Mouse (Mus musculus): ENCODE measurements around the gene Hmox2. TPM values are rescaled to one million over a fixed set of nuclear protein-coding genes. Genes with fewer than 3 reads are reported as not detected.
"Not testable (repeated sequence)": the region's sequence is repeated elsewhere in the genome, so short reads cannot be mapped to it uniquely, and the experiment has no call there.

The Hmox2 gene
- total RNA-seq, 2 experiments from 2014 or later: 76.1 to 79.1 TPM

GRCm38 (mm10) chr16:4727526-4727925 lies 1.4 kb downstream of the Hmox2 start:
- no peak for DNase-seq (ENCODE audit: extremely low spot score in 1 of 2, low spot score in 2 of 2)
- no peak for TF ChIP-seq CTCF (IDR thresholded peaks at IDR 0.05)
- peak overlapping the region; percentile 8; the same call in 1 of the 2 replicates for H3K27ac ChIP-seq
- intact Hi-C loops (cut with DNase I): loop anchor here (2.0 kb wide), 1 partner anchor 61 kb away; no protein-coding TSS in a partner anchor
- peak overlapping the region; percentile 99 for H3K4me3 ChIP-seq

DNA sequence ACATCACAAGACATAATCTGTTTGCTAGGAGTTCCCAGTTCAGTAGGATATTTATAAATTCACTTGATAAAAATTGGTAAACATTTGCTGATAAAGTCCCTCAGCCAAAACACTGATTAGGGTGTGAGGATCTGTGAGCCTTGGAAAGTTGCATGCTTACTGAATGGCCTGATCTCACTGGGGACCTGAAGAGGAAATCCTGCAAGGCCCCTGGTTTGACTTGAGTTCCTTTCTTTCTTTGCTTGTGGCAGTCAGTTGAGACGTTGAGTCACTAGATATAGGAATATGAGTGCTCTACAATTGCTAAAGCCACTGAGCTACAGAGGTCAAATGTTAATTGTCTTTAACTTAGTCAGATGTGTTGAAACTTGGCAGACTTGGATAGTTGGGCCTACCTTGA lies 1.8 kb downstream of the Hmox2 start:
- no peak for TF ChIP-seq CTCF (IDR thresholded peaks at IDR 0.05)
- H3K4me3 ChIP-seq: no peak overlapping the region
- no peak overlapping the region for H3K27ac ChIP-seq
- no peak for DNase-seq (ENCODE audit: extremely low spot score in 1 of 2, low spot score in 2 of 2)
- intact Hi-C loops (cut with DNase I): loop anchor here (2.0 kb wide), 1 partner anchor 61 kb away; no protein-coding TSS in a partner anchor

GRCm38 (mm10) chr16:4730776-4731358 lies 4.7 kb downstream of the Hmox2 start:
- H3K4me3 ChIP-seq: no peak overlapping the region
- intact Hi-C loops (cut with DNase I): no loop called here
- no peak for TF ChIP-seq CTCF (IDR thresholded peaks at IDR 0.05)
- no peak overlapping the region for H3K27ac ChIP-seq
- DNase-seq (ENCODE audit: extremely low spot score in 1 of 2, low spot score in 2 of 2): no peak

- no peak for DNase-seq (ENCODE audit: extremely low spot score in 1 of 2, low spot score in 2 of 2)
- intact Hi-C loops (cut with DNase I): no loop called here
- no peak for TF ChIP-seq CTCF (IDR thresholded peaks at IDR 0.05)
- no peak overlapping the region for H3K4me3 ChIP-seq
- no peak overlapping the region for H3K27ac ChIP-seq
Observed at GRCm38 (mm10) chr16:4736262-4736661, 10.1 kb downstream of the Hmox2 start.

DNA sequence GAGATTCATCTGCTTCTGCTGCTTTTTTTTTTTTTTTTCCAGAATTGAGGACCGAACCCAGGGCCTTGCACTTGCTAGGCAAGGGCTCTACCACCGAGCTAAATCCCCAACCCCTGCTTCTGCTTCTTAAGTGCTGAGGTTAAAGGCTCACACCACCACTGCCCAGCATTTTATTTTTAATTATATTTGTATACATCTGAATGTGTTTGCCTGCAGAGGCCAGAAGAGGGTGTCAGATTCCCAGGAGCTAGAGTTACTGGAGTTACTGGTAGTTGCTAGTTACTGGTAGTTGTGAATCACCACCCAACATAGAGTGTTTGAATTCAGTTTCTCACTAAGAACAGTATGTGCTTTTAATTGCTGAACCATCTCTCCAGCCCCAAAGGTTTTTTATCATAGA lies 13.8 kb downstream of the Hmox2 start:
- intact Hi-C loops (cut with DNase I): no loop called here
- Histone ChIP-seq H3K27ac (no peak overlapping the region), H3K4me3 (no peak overlapping the region)
- no peak; the same call in 1 of the 2 replicates for TF ChIP-seq CTCF (IDR thresholded peaks at IDR 0.05)
- DNase-seq (ENCODE audit: extremely low spot score in 1 of 2, low spot score in 2 of 2): no peak

GRCm38 (mm10) chr16:4742186-4742585 lies 16.0 kb downstream of the Hmox2 start:
- no peak for DNase-seq (ENCODE audit: extremely low spot score in 1 of 2, low spot score in 2 of 2)
- no peak overlapping the region for H3K27ac ChIP-seq
- H3K4me3 ChIP-seq: no peak overlapping the region
- no peak for TF ChIP-seq CTCF (IDR thresholded peaks at IDR 0.05)
- intact Hi-C loops (cut with DNase I): no loop called here

- Histone ChIP-seq H3K4me3 (no peak overlapping the region), H3K27ac (no peak overlapping the region)
- no peak for DNase-seq (ENCODE audit: extremely low spot score in 1 of 2, low spot score in 2 of 2)
- no peak for TF ChIP-seq CTCF (IDR thresholded peaks at IDR 0.05)
- intact Hi-C loops (cut with DNase I): no loop called here
Observed at GRCm38 (mm10) chr16:4752155-4752554, 26.0 kb downstream of the Hmox2 start.

GRCm38 (mm10) chr16:4754045-4754444 lies 27.9 kb downstream of the Hmox2 start:
- no peak for TF ChIP-seq CTCF (IDR thresholded peaks at IDR 0.05)
- intact Hi-C loops (cut with DNase I): no loop called here
- no peak for DNase-seq (ENCODE audit: extremely low spot score in 1 of 2, low spot score in 2 of 2)
- H3K27ac ChIP-seq: no peak overlapping the region
- H3K4me3 ChIP-seq: no peak overlapping the region

- DNase-seq (ENCODE audit: extremely low spot score in 1 of 2, low spot score in 2 of 2); intact Hi-C loops (cut with DNase I): not testable (repeated sequence)
- H3K27ac ChIP-seq: peak overlapping the region; percentile 76
- H3K4me3 ChIP-seq: peak overlapping the region; percentile 33
Observed at GRCm38 (mm10) chr16:4756660-4757335, 30.6 kb downstream of the Hmox2 start.

- TF ChIP-seq CTCF (IDR thresholded peaks at IDR 0.05): no peak
- no peak for DNase-seq (ENCODE audit: extremely low spot score in 1 of 2, low spot score in 2 of 2)
- H3K4me3 ChIP-seq: no peak overlapping the region
- H3K27ac ChIP-seq: no peak overlapping the region
- intact Hi-C loops (cut with DNase I): loop anchor here (10.0 kb wide), 1 partner anchor 102 kb away; no protein-coding TSS in a partner anchor
Observed at GRCm38 (mm10) chr16:4762437-4762836, 36.3 kb downstream of the Hmox2 start.

GRCm38 (mm10) chr16:4763276-4763675 lies 37.1 kb downstream of the Hmox2 start:
- intact Hi-C loops (cut with DNase I): loop anchor here (10.0 kb wide), 1 partner anchor 102 kb away; no protein-coding TSS in a partner anchor
- DNase-seq (ENCODE audit: extremely low spot score in 1 of 2, low spot score in 2 of 2): no peak
- Histone ChIP-seq H3K4me3 (no peak overlapping the region), H3K27ac (no peak overlapping the region)
- TF ChIP-seq CTCF (IDR thresholded peaks at IDR 0.05): peak; percentile 72

DNA sequence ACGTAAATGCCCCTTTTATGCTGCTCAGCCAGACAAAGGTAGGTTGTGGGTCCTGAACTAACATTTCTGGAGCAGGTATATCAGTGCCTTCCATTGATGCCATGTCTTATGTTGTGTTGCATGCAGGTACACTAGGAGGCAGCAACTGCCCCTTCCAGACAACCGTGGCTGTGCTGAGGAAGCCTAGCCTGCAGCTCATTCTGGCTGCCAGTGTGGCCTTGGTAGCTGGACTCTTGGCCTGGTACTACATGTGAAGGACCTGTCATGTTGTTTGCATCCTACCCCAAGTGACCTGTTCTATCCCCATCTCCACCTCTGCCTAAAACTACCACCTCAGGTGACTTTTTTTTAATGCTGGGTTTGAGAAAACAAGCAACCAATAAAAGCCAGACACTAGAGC lies 39.7 kb downstream of the Hmox2 start:
- Histone ChIP-seq H3K27ac (no peak overlapping the region), H3K4me3 (no peak overlapping the region)
- intact Hi-C loops (cut with DNase I): loop anchor here (10.0 kb wide), 1 partner anchor 99 kb away; no protein-coding TSS in a partner anchor
- no peak for DNase-seq (ENCODE audit: extremely low spot score in 1 of 2, low spot score in 2 of 2)
- no peak for TF ChIP-seq CTCF (IDR thresholded peaks at IDR 0.05)
